Mouse (Mus musculus) brain, embryonic 14.5 days (tissue): Measurements from ENCODE around the gene Dock4.

Source experiments
- CTCF ChIP-seq: fragments of 200-500 bp; IDR thresholded peaks from 2 replicates; pipeline ENCODE4 v1.5.1; 2012; ENCODE audit warnings: inconsistent platforms, mild to moderate bottlenecking, moderate library complexity, borderline replicate concordance; ENCODE audit not compliant: insufficient read depth, insufficient read length; ENCODE audit errors: extremely low read depth
- POLR2A ChIP-seq: fragments of 200-500 bp; IDR thresholded peaks from 2 replicates; pipeline ENCODE4 v1.6.1; 2012; ENCODE audit warnings: mild to moderate bottlenecking, inconsistent platforms, borderline replicate concordance; ENCODE audit not compliant: poor library complexity, insufficient read depth, insufficient read length, severe bottlenecking; ENCODE audit errors: extremely low read depth

GRCm38 (mm10) chr12:40730756-40731155 lies 285.0 kb downstream of the Dock4 start:
- TF ChIP-seq CTCF, result no peak
- no peak for TF ChIP-seq POLR2A
